Mouse (Mus musculus): ENCODE data around the gene Gm3336. TPM values are rescaled to one million over a fixed set of nuclear protein-coding genes. Genes with fewer than 3 reads are reported as not detected.

Gm3336 gene
- not detected in 2 replicates for polyA plus RNA-seq (2015; fragmentation: Nextera tagmentation; extraction: Ambion mirVana)

GRCm38 (mm10) chr8:70718297-70718696 lies at the start of gene Gm3336:
Gene Gm3336, plus strand, starts transcription at chr8:70718543.
- WGBS, result 1% methylated on average over 19 of the region's 19 CpGs

GRCm38 (mm10) chr8:70671615-70672324 lies 46.6 kb upstream of the Gm3336 start:
- Histone ChIP-seq H3K27me3 (no peaks in the 10 kb centered on the region), H3K27ac (no peak overlapping the region), H3K4me1 (peaks cover 18% of the 10 kb centered on the region), H3K36me3 (0 out of 2 replicates have a peak, but pooled peaks cover 5% of the 10 kb centered on the region), H3K9ac (no peak overlapping the region), H3K4me3 (no peak overlapping the region), H3K9me3 (no peaks in the 10 kb centered on the region), H3K4me2 (no peak overlapping the region)
- no peak for ATAC-seq (ENCODE audit: insufficient number of reproducible peaks, low FRiP score, low TSS enrichment, low read depth)
- 72% methylated on average over 10 of the region's 10 CpGs for WGBS

More at GRCm38 (mm10) chr8:70718297-70718696, at the start of gene Gm3336:
- ATAC-seq (ENCODE audit: insufficient number of reproducible peaks, low FRiP score, low TSS enrichment, low read depth), result no peak
- Histone ChIP-seq H3K4me3 (no peak within 1 kb of the TSS), H3K9me3 (no peaks in the 10 kb centered on the region), H3K27me3 (0 out of 2 replicates have a peak, but pooled peaks cover 7% of the 10 kb centered on the region), H3K36me3 (no peaks in the 10 kb centered on the region), H3K4me1 (peaks cover 3% of the 10 kb centered on the region; the same call in 1 of the 2 replicates), H3K9ac (no peak within 1 kb of the TSS), H3K4me2 (no peak within 1 kb of the TSS), H3K27ac (no peak within 1 kb of the TSS)

- peaks cover 18% of the 10 kb centered on the region for H3K4me1 ChIP-seq
- H3K27me3 ChIP-seq, result no peaks in the 10 kb centered on the region
- peak overlapping the region; percentile 46 for H3K4me2 ChIP-seq
- no peaks in the 10 kb centered on the region for H3K9me3 ChIP-seq
- peak overlapping the region; percentile 69 for H3K4me3 ChIP-seq
- peak overlapping the region; percentile 81 for H3K27ac ChIP-seq
- 0 out of 2 replicates have a peak, but pooled peaks cover 8% of the 10 kb centered on the region for H3K36me3 ChIP-seq
- H3K9ac ChIP-seq, result peak overlapping the region; percentile 35; the same call in 1 of the 2 replicates
- ATAC-seq (ENCODE audit: insufficient number of reproducible peaks, low FRiP score, low TSS enrichment, low read depth), result no peak
- 38% methylated on average over 19 of the region's 19 CpGs for WGBS
Observed at GRCm38 (mm10) chr8:70672325-70673078, 45.8 kb upstream of the Gm3336 start.

GRCm38 (mm10) chr8:70673079-70673856 lies 45.1 kb upstream of the Gm3336 start, which contains the start of gene Lsm4:
Gene Lsm4, plus strand, starts transcription at chr8:70673248.
- under 1% methylated on average over 60 of the region's 60 CpGs for WGBS
- Histone ChIP-seq H3K27ac (peak within 1 kb of the TSS; percentile 97), H3K9me3 (no peaks in the 10 kb centered on the region), H3K27me3 (no peaks in the 10 kb centered on the region), H3K9ac (peak within 1 kb of the TSS; percentile 50), H3K4me3 (peak within 1 kb of the TSS; percentile 69), H3K4me2 (peak within 1 kb of the TSS; percentile 61), H3K4me1 (peaks cover 18% of the 10 kb centered on the region), H3K36me3 (peaks cover 15% of the 10 kb centered on the region)
- peak; percentile 97 for ATAC-seq (ENCODE audit: insufficient number of reproducible peaks, low FRiP score, low TSS enrichment, low read depth)

GRCm38 (mm10) chr8:70674109-70674508 lies 44.2 kb upstream of the Gm3336 start:
- Histone ChIP-seq H3K36me3 (peaks cover 24% of the 10 kb centered on the region), H3K4me2 (peak overlapping the region; percentile 61), H3K9me3 (no peaks in the 10 kb centered on the region), H3K9ac (peak overlapping the region; percentile 50), H3K27ac (peak overlapping the region; percentile 97), H3K4me3 (peak overlapping the region; percentile 69), H3K4me1 (peaks cover 18% of the 10 kb centered on the region), H3K27me3 (no peaks in the 10 kb centered on the region)
- no peak for ATAC-seq (ENCODE audit: insufficient number of reproducible peaks, low FRiP score, low TSS enrichment, low read depth)
- 90% methylated on average over 3 of the region's 3 CpGs for WGBS

GRCm38 (mm10) chr8:70674716-70675115 lies 43.6 kb upstream of the Gm3336 start:
- Histone ChIP-seq H3K27me3 (no peaks in the 10 kb centered on the region), H3K9me3 (no peaks in the 10 kb centered on the region), H3K4me3 (no peak overlapping the region; the same call in 1 of the 2 replicates), H3K27ac (no peak overlapping the region; the same call in none of the 2 replicates), H3K4me1 (peaks cover 18% of the 10 kb centered on the region), H3K4me2 (no peak overlapping the region), H3K9ac (peak overlapping the region; percentile 17; the same call in 1 of the 2 replicates), H3K36me3 (peaks cover 30% of the 10 kb centered on the region)
- no peak for ATAC-seq (ENCODE audit: insufficient number of reproducible peaks, low FRiP score, low TSS enrichment, low read depth)
- 73% methylated on average over 4 of the region's 4 CpGs for WGBS

GRCm38 (mm10) chr8:70675336-70675735 lies 43.0 kb upstream of the Gm3336 start:
- H3K27me3 ChIP-seq, result no peaks in the 10 kb centered on the region
- 75% methylated on average over 1 of the region's 1 CpGs for WGBS
- H3K4me2 ChIP-seq, result no peak overlapping the region
- no peaks in the 10 kb centered on the region for H3K9me3 ChIP-seq
- H3K9ac ChIP-seq, result no peak overlapping the region
- peaks cover 36% of the 10 kb centered on the region for H3K36me3 ChIP-seq
- H3K4me1 ChIP-seq, result peaks cover 18% of the 10 kb centered on the region
- H3K27ac ChIP-seq, result no peak overlapping the region
- ATAC-seq (ENCODE audit: insufficient number of reproducible peaks, low FRiP score, low TSS enrichment, low read depth), result no peak
- no peak overlapping the region for H3K4me3 ChIP-seq

GRCm38 (mm10) chr8:70677451-70678080 lies 40.8 kb upstream of the Gm3336 start:
- H3K36me3 ChIP-seq, result peaks cover 36% of the 10 kb centered on the region
- H3K27ac ChIP-seq, result no peak overlapping the region
- H3K9me3 ChIP-seq, result no peaks in the 10 kb centered on the region
- WGBS, result 93% methylated on average over 15 of the region's 15 CpGs
- no peak overlapping the region for H3K9ac ChIP-seq
- H3K4me2 ChIP-seq, result no peak overlapping the region
- no peak for ATAC-seq (ENCODE audit: insufficient number of reproducible peaks, low FRiP score, low TSS enrichment, low read depth)
- H3K4me1 ChIP-seq, result peaks cover 29% of the 10 kb centered on the region
- H3K27me3 ChIP-seq, result no peaks in the 10 kb centered on the region
- H3K4me3 ChIP-seq, result no peak overlapping the region

- H3K9ac ChIP-seq, result no peak overlapping the region
- peaks cover 28% of the 10 kb centered on the region for H3K4me1 ChIP-seq
- H3K4me2 ChIP-seq, result no peak overlapping the region
- peaks cover 36% of the 10 kb centered on the region for H3K36me3 ChIP-seq
- no peaks in the 10 kb centered on the region for H3K9me3 ChIP-seq
- H3K4me3 ChIP-seq, result no peak overlapping the region
- H3K27me3 ChIP-seq, result no peaks in the 10 kb centered on the region
- H3K27ac ChIP-seq, result no peak overlapping the region
- no peak for ATAC-seq (ENCODE audit: insufficient number of reproducible peaks, low FRiP score, low TSS enrichment, low read depth)
Observed at GRCm38 (mm10) chr8:70678679-70679078, 39.7 kb upstream of the Gm3336 start.

- no peak for ATAC-seq (ENCODE audit: insufficient number of reproducible peaks, low FRiP score, low TSS enrichment, low read depth)
- Histone ChIP-seq H3K4me3 (no peak overlapping the region), H3K27ac (no peak overlapping the region), H3K27me3 (no peaks in the 10 kb centered on the region), H3K9me3 (no peaks in the 10 kb centered on the region), H3K9ac (no peak overlapping the region), H3K4me1 (peaks cover 21% of the 10 kb centered on the region), H3K4me2 (no peak overlapping the region), H3K36me3 (peaks cover 36% of the 10 kb centered on the region)
- 87% methylated on average over 4 of the region's 4 CpGs for WGBS
Observed at GRCm38 (mm10) chr8:70679404-70679803, 38.9 kb upstream of the Gm3336 start.

- Histone ChIP-seq H3K4me3 (no peak overlapping the region), H3K9me3 (no peaks in the 10 kb centered on the region), H3K27ac (no peak overlapping the region; the same call in 1 of the 2 replicates), H3K9ac (no peak overlapping the region), H3K27me3 (no peaks in the 10 kb centered on the region), H3K4me2 (no peak overlapping the region), H3K4me1 (peaks cover 15% of the 10 kb centered on the region), H3K36me3 (peaks cover 36% of the 10 kb centered on the region)
- WGBS, result 77% methylated on average over 3 of the region's 3 CpGs
- no peak for ATAC-seq (ENCODE audit: insufficient number of reproducible peaks, low FRiP score, low TSS enrichment, low read depth)
Observed at GRCm38 (mm10) chr8:70680039-70680438, 38.3 kb upstream of the Gm3336 start.
